Mouse (Mus musculus) liver (tissue): Measurements from ENCODE around the gene Gm17409.

Source experiments
- DNase-seq: peaks from one replicate; pipeline ENCODE4 v3.0.0-alpha.2; 2020; ENCODE audit warnings: mixed read lengths

Gm17409 gene

DNA sequence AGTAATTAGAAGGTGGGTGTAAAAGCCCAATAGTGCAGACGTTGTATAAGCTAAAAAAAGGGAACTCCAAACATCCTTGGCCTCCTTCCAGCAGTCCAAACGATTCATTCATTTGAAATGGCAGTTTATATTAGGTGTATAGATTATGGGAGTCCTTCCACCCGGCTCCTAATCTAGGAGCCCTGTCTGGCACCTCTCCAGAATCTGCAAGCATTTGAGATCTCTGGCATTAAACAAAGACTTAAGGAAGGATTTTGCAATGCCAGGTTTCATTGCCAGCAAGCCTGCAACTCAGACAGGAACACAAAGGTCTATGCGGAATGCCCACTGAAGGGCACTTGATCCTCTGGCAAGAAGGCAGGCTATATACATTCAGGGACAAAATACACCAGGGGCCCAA lies 15.2 kb downstream of the Gm17409 start:
- DNase-seq: no peak

DNA sequence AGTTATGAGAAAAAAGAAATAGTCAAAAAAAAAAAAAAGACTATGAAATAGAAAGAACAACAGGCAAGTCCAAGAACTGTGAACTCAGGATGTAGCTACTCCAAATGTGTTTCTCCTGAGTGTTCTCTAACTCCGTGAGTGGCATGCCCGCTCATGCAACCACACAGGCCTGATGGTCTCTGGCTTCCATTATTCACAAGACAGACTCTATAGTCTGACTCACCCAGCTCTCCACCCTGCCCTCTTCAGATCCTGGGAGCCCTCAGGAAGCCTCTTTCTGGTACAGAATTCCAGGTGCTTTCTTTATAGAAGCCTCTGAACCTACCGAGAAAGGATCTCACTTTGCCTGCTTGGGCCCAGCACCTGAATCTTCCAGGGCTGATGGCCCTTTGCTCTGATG lies 15.8 kb downstream of the Gm17409 start:
- no peak for DNase-seq

DNA sequence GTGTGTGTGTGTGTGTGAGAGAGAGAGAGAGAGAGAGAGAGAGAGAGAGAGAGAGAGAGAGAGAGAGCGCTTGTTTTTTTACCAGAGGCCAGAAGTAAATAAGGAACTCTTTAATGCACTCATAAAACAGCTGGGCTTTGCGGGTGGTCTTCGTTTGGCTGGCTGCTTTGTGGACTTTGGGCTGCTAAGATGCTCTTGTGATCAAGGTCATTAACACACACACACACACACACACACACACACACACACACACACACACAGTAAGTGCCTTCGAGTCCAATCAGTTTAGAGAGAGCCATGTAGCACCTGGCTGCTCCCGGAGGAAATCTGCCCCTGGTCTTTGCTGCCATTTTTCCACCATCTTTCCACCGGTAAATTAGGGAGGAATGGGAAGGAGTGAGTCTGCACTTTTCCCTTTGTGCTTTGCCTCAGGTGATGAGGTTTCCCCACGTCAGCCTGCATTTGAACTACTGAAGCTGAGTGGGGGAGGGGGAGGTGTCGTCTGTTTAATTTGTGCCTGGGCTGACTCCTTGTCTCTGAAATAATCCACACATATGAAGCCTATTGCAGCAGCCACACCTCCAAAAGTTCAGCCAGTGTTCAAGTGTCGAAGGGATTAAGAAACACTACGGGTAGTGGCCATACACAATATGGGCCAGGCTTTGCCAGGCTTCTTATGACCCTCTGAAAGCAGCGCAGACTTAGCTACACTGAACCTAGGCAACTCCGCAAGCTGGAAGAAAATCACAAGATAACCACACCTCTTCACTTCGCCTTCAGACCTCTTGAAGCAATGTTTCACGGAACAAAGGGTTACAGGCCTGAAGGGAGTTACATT lies 16.7 kb downstream of the Gm17409 start:
- no peak for DNase-seq

DNA sequence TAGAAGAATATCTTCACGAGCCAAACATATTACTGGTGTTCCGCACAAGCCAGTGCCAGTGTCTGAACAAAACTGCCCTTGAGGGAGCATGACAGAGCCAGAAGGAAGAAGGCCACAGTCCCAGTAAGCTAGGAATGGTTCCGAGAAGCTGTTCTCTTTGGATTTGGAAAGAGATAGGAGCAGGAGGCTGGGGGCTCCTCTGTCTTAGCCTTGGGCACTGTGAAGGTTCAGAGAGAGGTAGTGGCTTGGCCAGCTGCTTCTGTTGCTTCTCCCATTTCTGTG lies 17.3 kb downstream of the Gm17409 start:
- no peak for DNase-seq

DNA sequence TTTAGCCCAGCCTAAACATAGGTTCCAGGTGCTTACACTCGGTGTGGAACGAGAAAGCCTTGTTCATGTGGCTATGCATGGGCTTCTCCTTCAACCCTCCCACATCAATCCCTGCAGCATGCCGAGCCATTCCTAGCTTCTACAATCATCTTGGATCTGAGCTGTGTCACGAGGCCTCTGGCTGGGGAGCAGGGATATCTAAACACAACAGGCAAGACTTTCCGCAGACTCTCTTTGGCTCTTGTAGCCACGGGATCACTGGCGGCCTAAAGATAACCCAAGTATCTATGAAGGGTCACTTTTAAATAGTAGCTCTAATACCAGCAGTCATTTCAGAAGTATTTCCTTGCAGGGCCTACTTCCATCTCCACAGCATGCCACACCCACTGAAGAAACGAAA lies 18.5 kb downstream of the Gm17409 start:
- no peak for DNase-seq

DNA sequence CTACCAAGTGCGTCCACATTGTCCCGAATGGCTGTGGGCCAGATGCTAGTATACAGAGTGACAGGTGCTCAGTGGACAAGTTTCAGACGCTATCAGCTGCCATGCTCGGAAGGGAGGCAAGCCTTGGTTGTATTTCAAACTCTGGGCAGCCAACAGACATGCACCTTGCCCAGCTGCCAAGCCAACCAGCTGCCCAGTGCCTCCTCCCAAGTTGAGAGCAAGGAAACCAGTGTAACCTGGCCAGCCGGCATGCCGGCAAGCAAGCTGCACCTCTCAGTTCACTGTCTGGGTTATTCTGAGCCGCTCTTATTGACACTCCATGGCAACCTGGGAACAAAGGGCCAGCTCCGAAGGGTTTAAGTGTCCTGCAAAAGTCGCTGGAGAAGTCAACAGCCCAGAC lies 19.4 kb downstream of the Gm17409 start:
- no peak for DNase-seq

DNA sequence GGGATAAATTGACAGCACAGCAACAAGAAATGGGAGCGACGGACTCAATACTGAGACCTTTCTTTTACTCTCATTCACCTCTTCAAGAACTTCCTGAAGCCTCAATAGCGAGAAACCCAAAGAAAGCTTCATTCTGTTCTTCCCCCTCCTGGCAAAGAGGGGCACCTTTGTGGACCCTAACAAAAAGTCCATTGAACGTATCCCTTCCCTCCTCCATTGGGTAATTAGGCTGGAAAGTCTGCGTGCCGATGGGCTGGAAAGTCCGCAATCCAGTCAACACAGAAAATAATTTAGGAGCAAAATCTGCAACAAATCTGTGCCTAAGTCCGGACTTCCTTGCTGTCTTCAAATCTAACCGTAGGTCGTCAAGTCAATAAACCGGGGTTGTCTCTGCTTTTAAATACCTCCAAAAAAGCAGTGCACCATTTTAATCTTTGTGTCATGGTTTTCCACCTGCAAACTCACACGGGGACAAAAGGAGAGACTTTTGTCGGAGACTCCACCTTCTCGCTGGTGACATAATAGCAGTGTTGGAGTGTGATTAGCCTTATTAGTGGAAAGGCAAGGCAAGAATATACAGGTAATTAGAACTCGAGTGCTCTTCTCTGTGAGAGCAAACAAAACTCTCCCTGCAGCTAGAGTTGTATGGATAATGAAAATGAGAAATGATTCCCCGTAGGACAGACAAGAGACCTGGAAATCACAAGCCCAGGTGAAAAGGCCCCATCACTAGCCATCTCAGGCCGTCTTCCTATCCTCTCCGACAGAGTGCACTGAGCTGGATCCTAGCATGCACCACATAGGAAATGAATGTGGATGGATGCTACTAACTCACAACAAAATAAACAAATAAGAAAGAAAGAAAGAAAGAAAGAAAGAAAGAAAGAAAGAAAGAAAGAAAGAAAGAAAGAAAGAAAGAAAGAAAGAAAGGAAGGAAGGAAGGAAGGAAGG lies 24.0 kb downstream of the Gm17409 start:
- no peak for DNase-seq

DNA sequence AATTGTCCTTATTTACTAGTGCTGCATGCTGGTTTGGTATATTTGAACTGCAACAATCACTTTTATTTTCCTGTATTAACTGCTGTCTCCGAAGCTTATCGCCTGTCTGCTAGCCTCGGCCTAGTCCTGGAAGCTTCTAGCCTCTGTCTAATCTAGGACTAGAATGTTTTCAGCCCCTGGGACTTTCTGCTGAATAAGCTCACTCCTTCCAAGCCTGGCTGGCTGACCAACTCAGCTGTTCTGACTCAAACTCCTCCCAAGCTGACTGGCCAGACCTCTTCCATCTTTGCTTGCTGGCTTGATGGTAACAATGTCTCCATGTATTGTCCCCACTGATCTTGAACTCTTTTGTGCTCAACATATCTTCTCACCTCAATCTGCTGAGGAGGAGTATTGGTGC lies 25.4 kb downstream of the Gm17409 start:
- no peak for DNase-seq

DNA sequence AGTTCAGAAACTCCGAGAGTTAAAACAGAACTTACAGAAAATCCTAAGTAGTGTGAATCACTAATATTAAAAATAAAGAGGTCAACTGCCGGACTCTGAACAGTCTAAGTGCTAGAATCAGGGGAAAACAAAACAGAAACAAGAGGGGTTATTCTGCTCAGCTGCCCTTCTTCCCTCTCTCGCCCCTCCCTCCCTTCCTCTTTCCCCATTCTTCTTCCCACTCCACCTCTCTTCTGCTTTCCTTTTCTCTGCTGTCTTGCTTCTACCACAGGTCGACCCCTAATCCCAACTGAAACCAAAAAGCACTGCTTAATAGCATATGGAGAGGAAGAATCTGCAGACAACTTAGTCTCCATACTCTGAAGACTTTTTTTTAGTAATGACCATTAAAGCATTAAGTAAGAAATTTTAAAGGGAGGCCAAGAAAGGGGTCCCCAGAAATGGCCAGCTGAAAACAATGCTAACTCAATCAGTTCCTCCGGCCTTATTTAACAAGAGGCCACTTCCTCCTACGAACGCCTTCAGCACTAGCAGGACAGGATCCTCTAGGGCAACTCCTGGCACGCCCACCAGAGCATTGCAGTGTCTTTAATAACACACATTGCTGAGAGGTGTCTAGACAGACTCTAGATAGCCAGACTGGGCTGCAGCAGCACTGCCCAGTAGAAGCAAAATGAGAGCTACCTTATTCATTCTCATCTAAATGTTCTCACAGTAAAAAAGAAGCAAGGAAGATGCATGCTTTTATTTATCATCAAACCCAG lies 26.9 kb downstream of the Gm17409 start:
- no peak for DNase-seq

DNA sequence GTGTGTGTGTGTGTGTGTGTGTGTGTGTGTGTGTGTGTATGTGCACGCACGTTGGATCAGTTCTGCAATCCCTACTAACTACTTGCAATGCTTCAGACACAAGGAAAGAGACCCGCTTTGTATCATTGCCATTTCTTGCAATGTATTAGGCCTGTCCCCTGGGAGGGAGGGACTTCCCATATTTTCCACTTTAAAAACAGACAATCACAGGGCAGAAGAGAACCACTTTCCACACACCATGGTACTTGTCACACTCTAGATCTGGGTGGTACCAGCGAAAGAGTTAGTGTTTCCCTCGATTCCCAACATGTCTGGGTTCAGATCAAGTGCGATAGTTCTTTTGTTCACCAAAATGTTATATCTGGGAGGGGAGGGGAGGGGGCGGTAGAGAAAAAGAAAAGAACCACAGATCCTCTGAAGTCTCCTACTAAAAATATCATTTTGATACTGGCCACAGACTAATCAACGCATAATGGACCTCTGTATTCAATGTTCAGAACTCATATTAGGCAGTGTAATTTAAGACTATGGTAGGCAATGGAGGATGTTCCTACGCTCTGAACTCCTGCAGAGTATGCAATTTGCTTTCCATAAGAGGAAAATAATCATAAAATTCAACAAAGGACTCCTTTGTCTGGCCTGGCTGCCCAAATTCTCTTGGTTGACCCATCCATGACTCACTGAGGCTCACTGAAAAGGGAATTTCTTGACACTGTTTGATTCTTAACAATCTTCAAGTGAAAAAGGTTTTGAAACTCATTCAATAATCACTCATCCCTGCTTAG lies 35.6 kb downstream of the Gm17409 start:
- DNase-seq: no peak

DNA sequence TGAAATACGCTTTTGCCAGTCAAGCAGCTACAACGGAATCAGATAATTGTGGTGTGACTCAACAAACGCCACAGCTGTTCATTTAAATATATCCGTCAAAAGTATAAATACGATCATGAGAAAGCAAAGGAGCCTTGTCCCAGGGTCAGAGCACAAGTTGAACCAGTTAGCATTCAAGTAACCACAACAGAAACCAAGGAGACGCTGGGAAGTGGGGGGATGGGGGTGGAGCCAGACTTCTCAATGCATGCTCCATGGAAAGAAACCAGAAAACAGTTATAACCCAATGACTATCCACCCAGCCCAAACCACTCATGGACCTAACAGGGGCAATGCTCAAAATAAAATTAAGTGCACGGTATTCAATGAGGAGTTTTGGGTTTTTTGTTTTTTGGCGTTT lies 40.3 kb downstream of the Gm17409 start:
- DNase-seq: no peak

DNA sequence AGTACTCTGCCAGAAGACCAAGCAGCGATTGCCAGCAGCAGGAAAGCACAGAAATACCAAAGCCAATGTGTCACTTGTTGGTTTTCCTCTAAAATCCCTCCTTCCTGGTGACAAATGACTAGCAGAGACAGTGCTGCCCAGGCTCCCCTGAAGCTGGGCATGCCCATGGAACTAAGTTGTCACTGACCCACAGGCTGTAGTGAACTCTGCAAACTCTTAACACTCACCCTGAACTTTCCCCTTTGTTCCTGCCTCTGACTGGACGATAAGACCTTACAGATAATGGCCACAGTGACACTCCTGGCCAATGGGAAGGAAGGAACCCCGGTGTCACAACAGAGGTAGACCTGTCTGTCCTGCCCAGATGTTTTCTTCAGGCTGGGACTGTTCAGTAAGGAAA lies 43.3 kb downstream of the Gm17409 start:
- DNase-seq: peak; percentile 5

DNA sequence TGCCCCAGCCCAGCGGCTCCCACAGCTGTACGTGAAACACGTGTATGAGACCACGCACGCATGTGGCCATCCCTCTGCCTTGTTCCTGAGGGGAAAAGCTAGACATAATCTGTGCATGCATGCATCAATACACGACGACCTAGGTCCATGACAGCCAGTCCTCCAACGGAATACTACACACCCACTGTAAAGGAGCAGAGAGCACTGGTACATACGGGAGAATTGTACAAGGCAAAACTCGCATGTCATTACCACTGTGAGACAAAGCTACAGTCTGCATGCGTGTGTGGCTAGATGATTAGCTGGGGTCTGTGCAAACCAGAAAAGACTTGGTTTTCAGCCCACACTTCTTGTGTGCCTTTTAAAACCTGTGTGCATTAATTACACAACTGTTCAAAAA lies 44.6 kb downstream of the Gm17409 start:
- no peak for DNase-seq

DNA sequence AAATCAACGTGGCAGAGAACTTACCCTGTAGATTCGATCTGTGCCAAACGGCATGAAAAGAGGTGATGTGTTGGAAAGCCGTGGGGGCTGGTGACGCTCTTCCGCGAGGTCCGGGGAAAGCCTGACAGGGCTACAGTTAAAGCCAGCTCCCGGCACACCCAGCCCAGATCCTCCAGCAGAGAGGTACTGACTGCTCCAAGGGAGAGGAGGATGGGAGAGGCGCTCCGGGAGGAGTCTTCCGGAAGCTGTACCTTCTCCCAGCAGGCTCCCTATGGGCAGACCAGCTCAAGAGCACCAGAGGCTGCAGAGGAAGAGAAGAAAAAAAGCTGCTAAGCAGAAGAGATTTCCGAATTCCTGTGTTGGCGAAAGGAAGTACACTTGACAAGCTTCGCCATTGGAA lies 46.1 kb downstream of the Gm17409 start:
- no peak for DNase-seq

DNA sequence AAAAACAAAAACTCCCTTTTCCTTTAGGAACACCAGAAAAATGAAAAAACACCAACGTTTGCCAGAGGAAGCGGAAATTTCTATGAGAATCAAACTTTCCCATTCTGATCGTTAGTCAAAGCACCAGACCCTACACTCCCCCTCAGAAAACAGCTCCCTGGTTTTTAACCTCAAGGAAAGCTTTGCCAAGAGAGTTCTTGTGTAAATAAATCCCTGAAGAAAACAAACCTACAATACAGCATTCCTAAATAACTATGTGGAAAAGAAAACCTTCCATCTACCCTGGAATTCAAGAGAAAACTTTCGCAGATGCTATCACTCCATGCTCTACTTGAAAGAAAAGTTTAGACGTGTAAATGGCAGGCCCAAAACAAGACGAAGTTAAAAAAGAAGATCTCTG lies 47.0 kb downstream of the Gm17409 start:
- DNase-seq: no peak

DNA sequence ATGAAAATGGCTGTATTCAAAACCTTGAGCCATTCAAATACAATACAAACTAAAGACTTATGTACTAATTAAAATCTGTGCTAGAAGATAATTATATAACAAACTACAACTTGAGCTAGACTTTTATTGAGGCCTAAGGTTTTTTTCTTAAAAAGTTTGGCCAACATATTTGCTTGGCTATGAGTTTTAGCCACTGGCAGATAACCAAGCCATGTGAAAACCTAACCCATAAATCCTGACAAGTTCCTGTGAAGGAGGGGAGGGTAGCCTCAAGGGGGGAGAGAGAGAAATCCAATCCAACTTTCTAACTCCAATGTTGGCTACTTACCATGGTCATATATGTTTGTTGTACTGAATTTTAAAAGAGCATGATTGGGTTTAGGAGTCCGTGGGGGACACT lies 48.6 kb downstream of the Gm17409 start:
- no peak for DNase-seq
